Mouse (Mus musculus) spleen, adult 18-20 months (tissue): ENCODE results near the gene Gm20388.

ENCODE experiments used
- DNase-seq, 2 experiments: peaks; one replicate each; pipeline ENCODE4 v3.0.0; 2022; ENCODE audit warnings: mixed read lengths in 2 of 2

Gm20388 gene

GRCm38 (mm10) chr8:120096486-120096885 is 185.8 kb downstream of the Gm20388 start:
- no peak for DNase-seq

DNA sequence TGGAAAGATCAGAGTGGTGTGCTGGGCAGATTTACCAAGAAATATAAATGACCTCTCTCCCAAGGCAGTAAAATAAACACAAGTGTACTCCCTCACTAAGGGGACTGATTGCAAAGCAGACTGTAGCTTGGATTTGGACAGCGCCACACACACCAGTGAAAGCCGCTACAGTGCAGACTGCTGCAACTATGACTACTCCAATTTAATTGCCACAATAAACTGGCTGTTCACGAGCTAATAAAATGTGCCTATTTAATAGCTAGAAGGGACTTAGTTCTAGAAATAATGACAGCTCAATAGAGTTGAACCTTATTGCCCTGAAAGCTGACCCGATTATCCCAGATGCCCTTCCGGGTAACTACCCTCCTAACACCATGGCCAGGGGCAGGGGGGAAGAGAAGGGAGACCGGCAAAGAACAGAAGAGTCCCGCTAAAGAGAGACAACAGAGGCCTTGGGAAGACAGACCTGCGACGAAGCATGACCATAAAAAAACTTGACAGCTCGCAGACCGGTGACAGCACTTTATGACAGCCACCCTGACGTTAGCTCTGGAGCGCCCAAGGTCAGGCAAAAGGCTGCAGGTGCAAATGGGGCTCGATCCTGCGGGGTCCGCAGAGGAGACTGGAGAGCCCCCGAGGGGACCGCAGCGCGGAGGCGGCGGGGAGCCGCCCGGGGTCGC is 189.9 kb downstream of the Gm20388 start:
- peak in 1 of 2 experiments; percentile 12 for DNase-seq

GRCm38 (mm10) chr8:120101068-120101972 is 190.7 kb downstream of the Gm20388 start, which contains the start of gene Zdhhc7:
TSS of gene Zdhhc7 (minus strand) at chr8:120101482.
- DNase-seq = peak; percentile 64 to 74

DNA sequence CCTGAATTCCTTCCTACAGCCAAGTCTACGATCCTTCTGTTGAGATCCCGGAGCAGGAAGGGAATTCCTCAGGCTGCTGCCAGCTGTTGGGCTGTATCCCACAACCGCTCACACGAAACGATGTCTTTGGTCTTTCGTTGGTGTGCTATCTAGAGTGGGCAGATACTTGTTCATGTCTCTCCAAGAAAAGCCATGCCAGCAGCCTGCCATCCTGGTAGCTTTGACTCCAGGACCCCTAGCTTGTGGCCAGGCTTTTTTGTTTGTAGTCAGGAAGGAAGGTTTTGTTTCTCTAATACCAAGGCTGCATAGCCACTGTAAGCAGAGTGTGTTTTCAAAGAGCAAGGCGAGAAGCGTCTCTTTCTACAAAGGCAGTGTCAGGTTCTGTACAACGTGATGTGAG is 193.3 kb downstream of the Gm20388 start:
- no peak for DNase-seq

DNA sequence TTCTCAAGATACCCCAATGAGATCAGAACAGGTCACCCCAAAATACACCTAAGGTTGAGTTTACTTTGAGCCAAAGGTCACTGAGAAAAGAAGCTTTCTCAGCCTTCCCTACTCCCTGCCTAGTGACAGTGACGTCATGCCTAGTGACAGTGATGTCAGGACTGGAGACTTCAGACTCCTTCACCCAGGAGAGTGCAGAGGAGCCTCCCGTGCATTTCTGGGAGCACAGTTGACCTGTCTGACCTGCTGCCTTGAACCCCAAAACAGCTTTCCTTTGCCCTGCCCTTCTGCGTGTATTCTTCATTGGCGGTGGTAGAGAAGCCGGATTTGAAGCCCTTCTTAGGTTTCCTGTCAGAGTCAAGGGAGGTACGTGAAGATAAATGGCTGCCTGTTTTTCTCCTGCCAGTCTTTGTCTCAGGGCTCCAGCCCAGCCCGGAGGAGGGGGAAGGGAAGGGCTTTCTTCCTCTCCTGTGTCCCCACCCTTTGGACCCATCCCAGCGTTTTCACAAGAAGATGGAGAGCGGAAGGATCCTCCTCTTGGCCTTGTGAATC is 194.2 kb downstream of the Gm20388 start:
- no peak for DNase-seq

GRCm38 (mm10) chr8:120109149-120109548 is 198.5 kb downstream of the Gm20388 start:
- no peak for DNase-seq

DNA sequence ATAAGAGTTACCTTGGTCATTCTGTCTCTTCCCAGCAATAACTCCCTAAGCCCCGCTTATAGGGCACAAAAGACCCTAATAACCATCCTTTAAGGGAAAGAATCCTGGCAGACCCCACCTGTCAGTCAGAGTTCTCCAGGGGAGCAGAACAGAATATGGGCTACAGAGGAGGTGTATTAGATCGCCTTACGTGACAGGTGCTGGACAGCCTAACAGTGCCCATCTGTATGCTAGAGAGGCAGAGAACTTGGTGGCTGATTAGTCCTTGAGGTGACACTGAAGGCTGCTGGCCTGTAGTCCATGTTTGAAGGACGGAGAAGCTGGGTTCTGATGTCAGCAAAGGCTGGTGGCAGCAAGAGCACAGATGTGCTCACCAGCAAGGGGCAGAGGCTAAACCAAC is 200.3 kb downstream of the Gm20388 start:
- no peak for DNase-seq

DNA sequence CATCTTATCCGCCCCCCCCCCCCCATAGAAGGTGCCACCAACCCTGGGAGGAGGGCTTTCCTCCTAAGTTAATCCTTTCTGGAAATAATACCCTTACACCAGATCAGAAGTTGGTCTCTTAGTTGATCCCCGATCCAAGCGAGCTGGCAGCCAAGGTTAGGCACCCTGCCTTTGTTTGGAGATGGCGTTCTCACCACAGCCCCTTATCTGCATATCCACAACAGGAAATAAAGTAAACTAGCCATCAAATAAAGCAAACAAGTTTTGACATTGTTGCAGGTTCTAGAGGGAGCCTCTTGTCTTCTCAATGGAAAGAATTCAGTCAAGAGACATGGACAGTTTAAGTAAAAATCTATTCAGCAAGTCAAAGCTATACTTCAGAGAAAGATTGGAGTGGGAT is 200.7 kb downstream of the Gm20388 start:
- DNase-seq = no peak

GRCm38 (mm10) chr8:120112535-120112934 is 201.9 kb downstream of the Gm20388 start:
- no peak for DNase-seq

GRCm38 (mm10) chr8:120113306-120113705 is 202.7 kb downstream of the Gm20388 start:
- DNase-seq = no peak

DNA sequence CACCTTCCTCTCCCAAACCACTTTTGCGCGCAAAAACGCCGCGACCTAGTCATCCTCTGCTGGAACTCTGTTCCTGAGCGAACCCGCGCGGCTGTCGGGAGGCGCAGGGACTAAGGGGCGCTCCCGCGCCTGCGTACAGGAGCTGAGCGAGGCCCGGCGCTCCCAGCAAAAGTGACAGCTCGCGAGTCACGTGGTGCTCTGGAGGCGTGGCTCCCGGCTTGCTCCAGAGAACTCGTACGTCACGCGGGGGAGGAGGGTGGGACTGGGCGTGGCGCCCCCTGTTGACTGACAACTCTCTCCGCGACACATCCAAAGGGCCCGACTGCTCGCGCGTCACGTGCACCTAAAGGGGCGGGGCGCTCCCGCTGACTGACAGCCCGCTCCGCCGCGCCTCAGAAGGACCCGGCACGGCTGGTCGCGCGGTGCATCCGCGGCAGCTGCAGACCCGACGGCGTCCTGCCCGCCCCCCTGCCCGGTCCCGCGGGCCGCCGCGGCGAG is 203.2 kb downstream of the Gm20388 start, which contains the start of gene 6430548M08Rik:
TSS of gene 6430548M08Rik (plus strand) at position 395 of the 498 bp plus-strand sequence.
- peak; percentile 100 for DNase-seq

DNA sequence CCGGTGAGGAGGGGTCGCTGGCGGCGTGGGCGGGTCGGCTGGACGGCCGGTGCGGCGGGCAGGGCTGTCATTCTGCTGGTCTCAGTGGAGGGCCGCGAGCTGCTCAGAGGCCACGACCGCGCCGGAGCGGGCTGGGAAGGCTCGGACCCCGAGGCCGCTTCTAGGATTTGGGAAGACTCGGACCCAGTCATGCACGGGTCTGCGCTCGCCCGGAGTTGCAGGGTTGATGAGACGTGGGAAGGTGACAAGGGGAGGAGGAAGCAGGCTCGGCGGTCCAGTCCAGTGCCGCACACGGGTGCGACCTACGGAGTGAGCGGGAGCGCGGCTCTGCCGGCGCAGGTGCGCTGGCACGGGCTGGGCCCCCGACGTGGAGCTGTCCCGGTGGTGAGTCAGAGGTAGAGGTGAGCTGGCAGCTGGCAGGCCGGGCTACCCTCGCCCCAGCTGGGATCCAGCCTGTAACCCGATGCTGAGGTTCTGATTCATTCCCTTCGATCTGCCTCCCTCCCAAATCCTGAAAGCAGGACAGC is 203.7 kb downstream of the Gm20388 start:
- no peak for DNase-seq

- no peak for DNase-seq
These were observed 206.0 kb downstream of the Gm20388 start for GRCm38 (mm10) chr8:120116600-120116999.

DNA sequence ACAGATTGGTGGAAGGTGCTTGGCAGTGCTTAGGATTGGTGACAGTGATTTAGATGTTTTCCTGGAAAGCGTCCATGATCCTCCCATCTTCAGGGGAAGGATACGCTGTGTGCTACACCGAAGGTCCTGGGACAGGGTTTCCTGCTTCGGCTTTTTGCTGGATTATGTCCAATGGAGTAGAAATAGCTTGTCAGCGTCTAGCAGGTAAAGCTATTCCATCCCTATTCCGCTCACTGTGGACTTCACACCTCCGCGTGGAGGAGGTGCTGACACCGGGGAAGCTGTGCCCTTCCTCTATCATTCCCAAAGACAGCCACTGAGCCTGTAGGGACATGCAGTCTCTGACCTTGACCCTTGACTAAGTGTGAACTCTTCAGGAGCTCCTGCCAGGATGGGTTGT is 207.5 kb downstream of the Gm20388 start:
- DNase-seq = no peak

- no peak for DNase-seq
These were observed 208.2 kb downstream of the Gm20388 start for GRCm38 (mm10) chr8:120118847-120119246.

GRCm38 (mm10) chr8:120119429-120119828 is 208.8 kb downstream of the Gm20388 start:
- DNase-seq = no peak

DNA sequence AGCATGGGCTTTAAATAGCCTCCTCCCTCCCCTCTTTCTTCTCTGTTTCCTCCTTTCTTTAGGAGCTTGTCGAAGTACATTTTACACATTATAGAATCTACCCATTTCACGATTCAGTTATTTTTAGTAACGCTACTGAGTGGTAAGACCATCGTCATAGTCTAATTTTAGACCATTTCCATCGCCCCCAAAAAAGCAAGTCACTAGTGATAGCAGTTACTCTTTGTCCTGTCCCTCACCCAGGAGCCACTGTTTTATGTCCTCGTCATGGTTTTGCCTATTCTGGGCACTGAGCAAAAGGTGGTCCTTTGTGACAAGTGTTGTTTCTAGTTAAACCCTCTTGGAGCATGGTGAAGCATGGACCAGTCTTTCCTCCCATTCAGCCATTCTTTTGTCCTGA is 209.3 kb downstream of the Gm20388 start:
- no peak for DNase-seq

DNA sequence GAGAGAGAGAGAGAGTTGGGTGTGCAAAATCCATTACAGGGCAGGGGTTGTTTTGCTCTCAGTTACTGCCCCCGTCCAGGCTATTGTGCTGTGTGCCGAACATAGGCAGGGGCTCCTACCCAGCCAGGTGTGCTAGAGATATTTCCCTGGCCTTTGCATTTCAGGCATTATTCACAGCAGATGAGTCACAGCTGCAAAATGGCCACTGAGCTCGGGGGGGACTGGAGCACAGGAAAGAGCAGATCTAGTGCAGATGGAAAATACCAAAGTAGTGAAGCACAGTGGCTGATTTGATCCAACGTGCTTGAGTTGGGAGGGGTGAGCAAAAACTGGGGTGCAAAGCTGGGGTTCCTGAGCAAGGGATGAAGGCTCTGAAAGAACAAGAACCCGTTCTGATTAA is 210.3 kb downstream of the Gm20388 start:
- no peak for DNase-seq

- no peak for DNase-seq
These were observed 213.6 kb downstream of the Gm20388 start for GRCm38 (mm10) chr8:120124261-120124660.

- DNase-seq = no peak
These were observed 214.3 kb downstream of the Gm20388 start for GRCm38 (mm10) chr8:120124836-120125389.

DNA sequence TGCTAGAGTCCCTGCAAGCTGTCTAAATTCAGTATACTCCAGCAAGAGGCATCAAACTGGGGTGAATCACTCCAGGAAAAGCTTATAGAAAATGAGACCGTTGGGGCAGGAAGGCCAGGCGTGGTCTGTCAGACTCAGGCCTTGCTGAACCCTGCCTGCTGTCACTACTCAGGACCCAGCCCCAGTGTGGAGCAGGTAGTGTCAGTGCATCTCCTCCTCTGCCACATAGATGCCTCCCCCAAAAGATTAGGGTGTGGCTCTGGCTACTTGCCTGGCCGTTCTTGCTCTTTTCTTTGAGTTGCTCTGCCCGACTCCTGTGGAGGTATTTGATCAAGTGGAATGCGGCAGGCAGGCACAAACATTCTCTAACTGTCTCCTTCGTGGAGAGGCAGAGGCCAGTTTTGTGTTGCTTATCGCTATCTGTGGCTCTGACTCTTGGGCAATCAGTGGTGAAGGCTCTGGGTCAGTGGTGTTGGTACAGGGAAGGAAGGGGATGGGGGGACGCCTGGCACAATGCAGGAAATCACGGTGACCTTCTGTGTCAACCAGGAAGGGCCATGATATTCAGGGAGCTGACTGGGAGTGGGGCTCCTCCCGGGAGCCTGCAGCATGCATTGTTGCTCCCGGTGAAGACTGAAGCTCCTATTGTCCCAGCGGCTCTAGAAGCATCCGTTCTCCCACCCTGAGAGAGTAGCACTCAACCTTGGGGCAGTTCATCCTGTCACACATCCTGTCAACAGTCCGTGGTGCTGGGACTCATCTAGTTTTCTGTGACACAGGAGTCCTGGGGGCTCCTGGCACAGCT is 215.9 kb downstream of the Gm20388 start:
- no peak for DNase-seq

GRCm38 (mm10) chr8:120129547-120129946 is 218.9 kb downstream of the Gm20388 start:
- no peak for DNase-seq
